Mouse (Mus musculus): ENCODE data around the gene Armcx6. TPM values are rescaled to one million over a fixed set of nuclear protein-coding genes. Genes with fewer than 3 reads are reported as not detected.
A peak's percentile ranks its signal among the peaks of the same experiment; 100 is the strongest.
"Not testable (repeated sequence)": the region's sequence is repeated elsewhere in the genome, so short reads cannot be mapped to it uniquely, and the experiment has no call there.

The Armcx6 gene
- polyA plus RNA-seq (2012; rRNA removed) = 8.4 and 9.6 TPM in 2 replicates

DNA sequence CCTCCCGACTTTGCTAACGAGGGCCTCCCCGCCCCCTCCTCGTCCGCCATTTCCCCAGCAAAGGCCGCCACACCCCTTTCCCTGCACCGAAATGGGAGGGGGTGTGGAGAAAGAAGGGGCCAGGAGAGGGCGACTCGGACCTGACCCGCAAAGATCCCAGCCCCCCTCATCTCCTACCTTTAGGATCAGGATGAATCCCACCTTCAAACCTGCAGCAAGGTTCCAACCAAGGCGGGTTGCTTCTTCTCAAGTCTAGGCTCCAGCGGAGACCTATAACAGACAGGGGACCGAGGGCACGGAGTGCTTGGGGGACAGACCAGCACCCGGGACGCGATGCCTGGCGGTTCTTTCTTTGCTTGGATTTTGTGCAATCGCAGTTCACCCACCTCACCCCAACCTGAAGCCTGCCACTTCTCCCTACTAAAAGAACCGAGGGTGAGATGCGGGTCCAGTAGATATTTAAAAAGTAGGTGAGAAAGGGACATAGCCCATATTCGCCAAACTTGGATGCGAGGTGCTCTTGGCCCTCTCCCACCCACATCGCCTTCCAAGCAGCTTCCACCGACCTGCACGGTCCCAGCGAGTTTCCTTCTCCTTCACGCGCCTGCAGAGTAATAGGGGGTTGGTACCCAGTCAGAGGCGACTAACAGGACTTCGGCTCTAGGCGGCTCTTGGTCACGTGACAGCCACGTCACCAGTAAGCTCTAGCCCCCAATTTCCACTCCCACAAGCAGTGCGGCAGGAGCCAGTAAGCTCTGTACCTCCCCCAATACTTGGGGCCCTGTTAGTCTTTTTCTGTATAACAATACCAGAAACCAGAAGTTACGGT lies at the start of gene Armcx6:
Gene Armcx6 (minus strand): TSS at position 654 of the 829 bp plus-strand sequence.
- DNase-seq (ENCODE audit: extremely low spot score in 1 of 2, low spot score in 1 of 2) = peak; percentile 47 to 63

DNA sequence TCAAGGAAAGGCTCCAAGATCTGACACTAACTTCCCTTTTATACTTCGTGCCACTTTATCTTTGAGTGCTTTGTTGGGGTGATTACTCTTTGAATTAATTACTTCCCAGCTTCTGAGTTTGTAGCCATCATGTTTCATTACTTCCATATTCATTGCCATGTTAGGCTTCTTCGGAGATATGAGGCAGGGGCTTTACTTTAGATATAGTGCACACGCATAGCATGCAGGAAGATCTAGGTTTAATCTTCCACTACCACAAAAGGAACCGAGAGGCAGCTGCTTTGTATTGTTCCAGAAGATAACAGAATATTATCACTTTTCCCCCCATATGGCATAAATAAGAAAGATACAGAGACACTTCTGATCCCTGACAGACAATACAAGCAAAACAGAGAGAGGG lies 36.5 kb upstream of the Armcx6 start:
- DNase-seq (ENCODE audit: extremely low spot score in 1 of 2, low spot score in 1 of 2) = no peak

DNA sequence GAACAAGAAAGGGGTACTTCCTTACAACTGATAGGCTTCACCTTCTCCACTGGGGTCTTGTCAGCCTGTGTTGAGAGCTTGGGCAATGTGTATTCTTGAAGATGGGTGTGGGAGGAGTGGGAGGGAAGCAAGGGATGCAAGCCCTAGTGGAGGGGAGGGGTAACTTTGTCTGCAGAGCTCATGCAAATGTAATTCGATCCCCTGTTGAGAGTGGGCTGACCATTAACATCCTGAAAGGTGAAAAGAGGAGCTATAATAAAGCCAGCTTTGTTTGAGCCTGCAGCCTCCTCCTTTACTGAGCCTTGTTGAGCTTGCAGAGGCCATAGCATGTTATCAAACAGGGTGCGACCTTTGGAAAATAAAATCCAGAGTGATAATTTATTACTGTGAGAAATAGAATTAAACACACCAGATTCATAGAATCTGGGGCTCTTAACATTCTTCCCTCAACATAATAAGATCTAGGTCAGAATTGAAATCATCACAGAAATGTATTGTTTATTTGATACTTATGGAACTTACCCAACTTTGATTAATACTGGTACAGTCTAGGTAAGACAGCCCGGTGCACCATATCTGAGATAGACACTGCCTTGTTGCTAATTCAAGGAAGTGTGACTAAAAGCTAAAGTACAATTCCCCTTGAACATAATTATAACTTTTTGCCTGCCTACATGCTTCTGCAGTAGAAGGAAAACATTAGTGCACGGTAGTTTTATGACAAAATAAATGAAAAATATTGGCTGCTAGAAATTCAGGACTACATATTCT lies 12.4 kb upstream of the Armcx6 start:
- not testable (repeated sequence) for DNase-seq (ENCODE audit: extremely low spot score in 1 of 2, low spot score in 1 of 2)

DNA sequence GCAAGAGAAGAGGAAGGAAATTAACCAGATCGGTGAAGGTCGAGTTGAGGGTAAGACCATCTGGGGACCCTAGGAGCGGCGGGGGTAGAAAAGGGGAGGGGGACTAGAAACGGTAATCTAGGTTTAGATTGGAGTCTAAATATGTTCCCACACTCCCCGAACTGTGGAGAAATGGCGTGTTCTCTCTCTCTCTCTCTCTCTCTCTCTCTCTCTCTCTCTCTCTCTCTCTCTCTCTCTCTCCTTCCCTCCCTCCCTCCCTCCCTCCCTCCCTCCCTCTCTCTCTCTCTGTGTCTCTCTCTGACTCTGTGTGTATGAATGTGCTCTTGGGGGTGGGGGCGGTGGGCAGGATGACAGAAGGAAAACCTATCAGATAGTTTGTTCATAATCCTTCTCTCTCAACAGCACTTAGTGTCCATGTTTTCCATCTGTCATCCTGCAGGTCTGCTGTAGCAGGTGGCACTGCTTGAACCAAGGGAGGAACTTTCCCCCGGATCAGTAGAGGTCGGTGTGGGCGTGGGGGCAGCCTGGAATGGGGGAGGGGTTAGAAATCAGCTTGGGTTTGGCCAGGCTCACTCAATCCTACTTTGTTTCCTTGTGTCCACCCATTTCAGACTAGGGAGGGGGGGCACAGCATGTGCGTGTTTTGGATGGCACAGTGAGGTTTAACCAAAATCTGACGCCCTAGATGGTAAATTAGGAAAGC lies 6.2 kb upstream of the Armcx6 start:
- DNase-seq (ENCODE audit: extremely low spot score in 1 of 2, low spot score in 1 of 2) = no peak

GRCm38 (mm10) chrX:134756434-134757292 lies 5.4 kb upstream of the Armcx6 start, which contains the start of gene Armcx3:
TSS of gene Armcx3 (plus strand) at chrX:134756595.
- peak; percentile 19 to 63 for DNase-seq (ENCODE audit: extremely low spot score in 1 of 2, low spot score in 1 of 2)

DNA sequence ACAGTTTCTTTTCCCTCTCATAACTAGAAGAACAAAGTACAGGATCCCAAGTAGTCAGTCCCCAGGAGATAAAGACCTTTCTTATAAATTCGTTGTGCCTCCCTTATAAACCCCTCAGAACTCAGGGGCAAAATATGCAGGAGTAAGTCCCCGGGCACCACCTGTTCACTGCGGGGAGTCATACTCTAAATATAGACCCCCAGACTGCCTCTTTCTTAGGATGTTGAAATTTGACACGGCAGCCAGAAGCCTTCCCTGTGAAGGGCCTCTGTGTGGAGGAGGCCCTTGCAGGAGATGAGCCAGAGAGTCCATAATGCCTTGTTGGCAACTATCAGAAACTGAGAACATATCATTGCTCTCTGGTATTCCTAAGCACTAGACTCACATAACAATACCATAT lies 1.4 kb upstream of the Armcx6 start:
- no peak for DNase-seq (ENCODE audit: extremely low spot score in 1 of 2, low spot score in 1 of 2)

- DNase-seq (ENCODE audit: extremely low spot score in 1 of 2, low spot score in 1 of 2) = no peak
These were observed 693 bp upstream of the Armcx6 start for GRCm38 (mm10) chrX:134751910-134752309.

DNA sequence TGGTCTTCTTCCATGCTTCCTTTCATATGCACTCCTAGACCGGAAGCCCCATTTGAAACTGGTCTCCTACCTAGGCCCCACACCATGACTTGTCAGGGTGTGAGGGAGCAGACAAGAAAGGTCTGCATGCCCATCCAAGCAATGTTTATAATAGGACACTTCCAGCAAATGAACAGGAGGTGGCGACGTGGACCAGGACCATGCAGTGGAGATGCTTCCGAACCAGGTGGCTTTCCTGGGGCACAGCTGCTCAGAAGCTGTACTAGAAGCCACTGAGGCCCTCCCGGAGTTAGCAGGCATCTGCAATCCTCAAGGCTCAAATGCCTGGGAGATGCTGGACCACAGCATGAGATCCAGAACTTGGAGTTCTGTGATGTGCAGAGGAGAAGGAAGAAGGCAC lies 4.8 kb downstream of the Armcx6 start:
- peak in 1 of 2 experiments; percentile 58 for DNase-seq (ENCODE audit: extremely low spot score in 1 of 2, low spot score in 1 of 2)

- no peak for DNase-seq (ENCODE audit: extremely low spot score in 1 of 2, low spot score in 1 of 2)
These were observed 9.4 kb downstream of the Armcx6 start for GRCm38 (mm10) chrX:134741862-134742261.

- DNase-seq (ENCODE audit: extremely low spot score in 1 of 2, low spot score in 1 of 2) = no peak
These were observed 12.1 kb downstream of the Armcx6 start for GRCm38 (mm10) chrX:134739160-134739559.

GRCm38 (mm10) chrX:134737796-134738195 lies 13.4 kb downstream of the Armcx6 start:
- DNase-seq (ENCODE audit: extremely low spot score in 1 of 2, low spot score in 1 of 2) = no peak

DNA sequence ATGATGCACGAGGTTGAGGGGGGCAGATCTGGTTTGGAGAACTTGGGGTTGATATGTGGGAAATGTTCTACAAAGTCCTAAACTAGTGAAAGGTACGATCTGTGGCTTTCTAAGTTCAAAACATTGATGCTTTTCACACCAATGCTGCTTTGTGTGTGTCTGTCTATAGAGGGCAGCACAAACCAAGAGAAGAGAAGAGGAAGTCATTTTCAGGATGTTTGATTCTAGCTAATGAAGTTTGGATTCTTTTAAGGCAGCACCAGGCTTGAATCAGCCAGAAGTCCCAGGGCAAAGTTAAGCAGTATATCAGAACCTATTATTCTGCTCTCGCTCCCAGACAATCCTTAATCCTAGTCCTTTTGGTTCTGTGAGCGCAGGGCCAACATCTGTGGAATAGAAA lies 21.4 kb downstream of the Armcx6 start:
- DNase-seq (ENCODE audit: extremely low spot score in 1 of 2, low spot score in 1 of 2) = peak in 1 of 2 experiments; percentile 41

- DNase-seq (ENCODE audit: extremely low spot score in 1 of 2, low spot score in 1 of 2) = not testable (repeated sequence)
These were observed 27.5 kb downstream of the Armcx6 start for GRCm38 (mm10) chrX:134723762-134724161.

- DNase-seq (ENCODE audit: extremely low spot score in 1 of 2, low spot score in 1 of 2) = peak; percentile 27 to 72
These were observed 32.7 kb downstream of the Armcx6 start for GRCm38 (mm10) chrX:134718524-134718923.

- peak; percentile 45 to 71 for DNase-seq (ENCODE audit: extremely low spot score in 1 of 2, low spot score in 1 of 2)
These were observed 33.4 kb downstream of the Armcx6 start, which contains the start of gene Armcx1 for GRCm38 (mm10) chrX:134717752-134718308. TSS of gene Armcx1 (plus strand) at chrX:134717963.

DNA sequence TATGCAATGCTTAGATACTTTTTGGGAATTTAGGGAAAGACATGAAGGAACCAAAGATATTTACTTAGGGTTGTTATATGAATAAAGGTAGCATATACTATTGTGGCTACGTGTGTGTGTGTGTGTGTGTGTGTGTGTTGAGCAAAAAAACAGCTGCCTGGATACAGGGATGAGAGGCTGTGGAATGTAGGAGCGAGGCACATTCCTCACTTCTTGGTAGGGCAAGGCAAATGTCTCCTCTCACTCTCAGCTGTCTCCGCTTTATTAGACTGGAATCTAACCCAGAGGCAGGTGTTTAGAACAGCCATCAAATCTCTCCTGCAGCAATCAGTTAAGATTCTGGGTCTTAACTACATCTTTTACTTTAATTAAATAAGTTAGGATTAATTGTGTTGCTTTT lies 34.4 kb downstream of the Armcx6 start:
- DNase-seq (ENCODE audit: extremely low spot score in 1 of 2, low spot score in 1 of 2) = no peak
